Mouse (Mus musculus): ENCODE data around the gene Cnih3.

Gene Cnih3

GRCm38 (mm10) chr1:181352367-181353199, at the start of gene Cnih3:
Gene Cnih3 (plus strand): TSS chr1:181352628.
- DNase-seq (ENCODE audit: low read depth, low spot score): no peak

GRCm38 (mm10) chr1:181307981-181308380, 44.4 kb upstream of the Cnih3 start:
- DNase-seq (ENCODE audit: low read depth, low spot score): no peak

- no peak for DNase-seq (ENCODE audit: low read depth, low spot score)
Observed at GRCm38 (mm10) chr1:181310712-181311111, 41.7 kb upstream of the Cnih3 start.

GRCm38 (mm10) chr1:181312115-181313045, 40.0 kb upstream of the Cnih3 start:
- no peak for DNase-seq (ENCODE audit: low read depth, low spot score)

- no peak for DNase-seq (ENCODE audit: low read depth, low spot score)
Observed at GRCm38 (mm10) chr1:181313046-181313415, 39.4 kb upstream of the Cnih3 start.

GRCm38 (mm10) chr1:181314301-181314700, 38.1 kb upstream of the Cnih3 start:
- no peak for DNase-seq (ENCODE audit: low read depth, low spot score)

- DNase-seq (ENCODE audit: low read depth, low spot score): no peak
Observed at GRCm38 (mm10) chr1:181315350-181315749, 37.1 kb upstream of the Cnih3 start.

- no peak for DNase-seq (ENCODE audit: low read depth, low spot score)
Observed at GRCm38 (mm10) chr1:181316571-181316970, 35.9 kb upstream of the Cnih3 start.

- DNase-seq (ENCODE audit: low read depth, low spot score): no peak
Observed at GRCm38 (mm10) chr1:181319466-181319865, 33.0 kb upstream of the Cnih3 start.

- DNase-seq (ENCODE audit: low read depth, low spot score): no peak
Observed at GRCm38 (mm10) chr1:181321149-181321548, 31.3 kb upstream of the Cnih3 start.

- DNase-seq (ENCODE audit: low read depth, low spot score): no peak
Observed at GRCm38 (mm10) chr1:181323134-181323533, 29.3 kb upstream of the Cnih3 start.

GRCm38 (mm10) chr1:181327137-181327536, 25.3 kb upstream of the Cnih3 start:
- no peak for DNase-seq (ENCODE audit: low read depth, low spot score)

- DNase-seq (ENCODE audit: low read depth, low spot score): no peak
Observed at GRCm38 (mm10) chr1:181327636-181328420, 24.6 kb upstream of the Cnih3 start.

- no peak for DNase-seq (ENCODE audit: low read depth, low spot score)
Observed at GRCm38 (mm10) chr1:181329110-181329509, 23.3 kb upstream of the Cnih3 start.

GRCm38 (mm10) chr1:181332597-181332996, 19.8 kb upstream of the Cnih3 start:
- DNase-seq (ENCODE audit: low read depth, low spot score): peak; percentile 69

- DNase-seq (ENCODE audit: low read depth, low spot score): no peak
Observed at GRCm38 (mm10) chr1:181334329-181335018, 18.0 kb upstream of the Cnih3 start.

GRCm38 (mm10) chr1:181335019-181335365, 17.4 kb upstream of the Cnih3 start:
- no peak for DNase-seq (ENCODE audit: low read depth, low spot score)

- no peak for DNase-seq (ENCODE audit: low read depth, low spot score)
Observed at GRCm38 (mm10) chr1:181335388-181335787, 17.0 kb upstream of the Cnih3 start.

- DNase-seq (ENCODE audit: low read depth, low spot score): peak; percentile 49
Observed at GRCm38 (mm10) chr1:181336857-181337256, 15.6 kb upstream of the Cnih3 start.

- DNase-seq (ENCODE audit: low read depth, low spot score): no peak
Observed at GRCm38 (mm10) chr1:181339106-181339505, 13.3 kb upstream of the Cnih3 start.

GRCm38 (mm10) chr1:181345547-181345946, 6.9 kb upstream of the Cnih3 start:
- DNase-seq (ENCODE audit: low read depth, low spot score): no peak

Measured in 3T3-L1 (cell line).